Mouse (Mus musculus): ENCODE measurements around the gene Cacng7. TPM values are rescaled to one million over a fixed set of nuclear protein-coding genes. Genes with fewer than 3 reads are reported as not detected.
A peak's percentile ranks its signal among the peaks of the same experiment; 100 is the strongest.

The Cacng7 gene
- polyA plus RNA-seq (2015; fragmentation: Nextera tagmentation; extraction: Ambion mirVana) = 0.12 and 0.13 TPM in 2 replicates

DNA sequence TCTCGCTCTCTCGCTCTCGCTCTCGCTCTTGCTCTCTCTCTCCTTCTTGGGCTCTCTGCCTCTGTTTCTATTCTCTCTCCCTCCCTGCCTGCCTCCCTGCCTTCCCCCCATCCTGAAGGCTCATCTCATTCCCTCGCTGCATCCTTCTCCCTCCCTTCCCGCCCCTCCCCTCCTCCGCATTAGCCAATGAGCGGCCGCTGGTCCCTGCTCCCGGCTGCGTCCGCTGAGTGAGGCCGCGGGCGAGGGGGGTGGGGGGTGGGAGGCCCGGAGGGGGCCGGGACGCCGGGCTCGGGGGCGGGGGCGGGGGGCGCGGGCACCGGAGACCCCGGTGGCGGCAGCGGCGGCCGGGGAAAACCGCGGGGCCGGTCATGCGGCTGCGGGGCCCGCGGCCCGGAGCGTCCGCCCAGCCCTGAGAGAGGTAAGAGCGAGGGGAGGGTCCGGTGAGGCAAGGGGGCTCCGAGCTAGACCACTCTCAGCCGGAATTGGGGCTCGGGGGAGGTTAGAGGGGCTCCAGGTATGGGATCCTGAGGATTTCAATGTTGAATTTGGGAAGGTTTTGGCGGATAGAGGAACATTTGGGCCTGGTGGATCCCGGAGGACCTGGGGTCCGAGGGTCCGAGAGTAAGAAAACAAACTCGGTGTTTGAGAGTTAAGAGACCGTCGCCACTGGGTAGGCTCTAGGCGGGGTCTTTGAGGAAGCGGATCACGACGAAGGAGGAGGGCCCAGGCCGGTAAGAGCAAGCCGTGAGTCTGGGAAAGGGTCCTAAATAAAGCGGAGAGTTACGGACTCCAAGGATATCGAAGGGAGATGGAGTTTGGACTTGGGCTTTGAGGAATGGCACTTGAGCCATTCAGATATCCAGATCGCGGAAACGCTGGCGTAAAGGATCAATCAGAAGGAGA is at the start of gene Cacng7:
Gene Cacng7, plus strand, starts transcription at position 337 of the 903 bp plus-strand sequence.
- Histone ChIP-seq H3K27me3 (ENCODE audit: insufficient read depth, low read length) (peaks cover 42% of the 10 kb centered on the region), H3K36me3 (replicated peaks; ENCODE audit: insufficient read depth, low read length) (no peaks in the 10 kb centered on the region), H3K9ac (replicated peaks) (no peak within 1 kb of the TSS), H3K4me1 (ENCODE audit: insufficient read depth) (peaks cover 6% of the 10 kb centered on the region), H3K27ac (ENCODE audit: low read depth) (no peak within 1 kb of the TSS), H3K4me2 (ENCODE audit: low read depth, low read length) (peak within 1 kb of the TSS; percentile 53), H3K4me3 (ENCODE audit: low read depth, low read length) (peak within 1 kb of the TSS; percentile 20), H3K9me3 (ENCODE audit: low read length) (no peaks in the 10 kb centered on the region)
- TF ChIP-seq EP300 (IDR thresholded peaks at IDR 0.05; ENCODE audit: low read depth) (no peak), CTCF (IDR thresholded peaks at IDR 0.05; ENCODE audit: low read depth) (no peak)
- ATAC-seq = no peak
- no peak for DNase-seq
- 5% methylated on average over 64 of the region's 65 CpGs for WGBS (ENCODE audit: insufficient replicate concordance)

DNA sequence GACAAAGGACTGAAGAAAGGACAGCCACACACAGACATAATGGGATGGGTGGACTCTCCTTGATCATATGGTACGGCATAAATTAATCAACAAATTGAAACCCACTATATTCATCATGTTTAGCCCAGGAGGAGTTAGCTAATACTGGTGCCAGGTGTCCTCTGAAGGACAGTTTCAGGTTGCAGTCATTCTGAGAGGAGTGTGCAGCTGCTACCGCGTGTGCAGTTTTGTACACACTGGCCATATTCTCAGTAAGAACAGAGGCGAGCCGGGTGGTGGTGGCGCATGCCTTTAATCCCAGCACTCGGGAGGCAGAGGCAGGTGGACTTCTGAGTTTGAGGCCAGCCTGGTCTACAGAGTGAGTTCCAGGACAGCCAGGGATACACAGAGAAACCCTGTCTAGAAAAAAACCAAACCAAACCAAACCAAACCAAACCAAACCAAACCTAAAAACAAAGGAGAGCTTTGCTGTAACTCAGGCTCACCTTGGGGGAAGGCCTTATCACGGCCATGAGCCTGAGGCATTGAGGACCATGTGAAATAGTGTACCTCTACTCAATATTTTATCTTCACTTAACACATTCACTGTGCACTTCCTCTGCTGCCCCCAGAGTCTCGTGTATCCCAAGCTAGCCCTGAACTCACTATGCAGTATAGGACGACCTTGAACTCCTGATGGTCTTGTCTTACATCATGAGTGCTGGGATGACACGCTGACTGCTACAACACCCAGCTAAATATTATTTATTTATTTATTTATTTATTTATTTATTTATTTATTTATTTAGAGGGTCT is 49.5 kb upstream of the Cacng7 start:
- Histone ChIP-seq H3K4me2 (ENCODE audit: low read depth, low read length) (no peak overlapping the region), H3K36me3 (replicated peaks; ENCODE audit: insufficient read depth, low read length) (no peaks in the 10 kb centered on the region), H3K4me3 (ENCODE audit: low read depth, low read length) (no peak overlapping the region), H3K27ac (ENCODE audit: low read depth) (no peak overlapping the region), H3K9ac (replicated peaks) (no peak overlapping the region), H3K27me3 (ENCODE audit: insufficient read depth, low read length) (no peaks in the 10 kb centered on the region), H3K4me1 (ENCODE audit: insufficient read depth) (peaks cover 4% of the 10 kb centered on the region; the same call in 1 of the 2 replicates), H3K9me3 (ENCODE audit: low read length) (no peaks in the 10 kb centered on the region)
- WGBS (ENCODE audit: insufficient replicate concordance) = 70% methylated on average over 11 of the region's 11 CpGs
- DNase-seq (no peak), ATAC-seq (no peak)
- TF ChIP-seq CTCF (IDR thresholded peaks at IDR 0.05; ENCODE audit: low read depth) = no peak
- TF ChIP-seq EP300 (IDR thresholded peaks at IDR 0.05; ENCODE audit: low read depth) = no peak

GRCm38 (mm10) chr7:3284604-3285003 is 48.2 kb upstream of the Cacng7 start:
- H3K27me3 ChIP-seq (ENCODE audit: insufficient read depth, low read length) = no peaks in the 10 kb centered on the region
- WGBS (ENCODE audit: insufficient replicate concordance) = 83% methylated on average over 10 of the region's 10 CpGs
- no peak for TF ChIP-seq EP300 (IDR thresholded peaks at IDR 0.05; ENCODE audit: low read depth)
- TF ChIP-seq CTCF (IDR thresholded peaks at IDR 0.05; ENCODE audit: low read depth) = no peak
- H3K27ac ChIP-seq (ENCODE audit: low read depth) = no peak overlapping the region
- ATAC-seq (no peak), DNase-seq (no peak)
- no peak overlapping the region for H3K4me2 ChIP-seq (ENCODE audit: low read depth, low read length)
- peaks cover 5% of the 10 kb centered on the region; the same call in 1 of the 2 replicates for H3K4me1 ChIP-seq (ENCODE audit: insufficient read depth)
- no peak overlapping the region for H3K9ac ChIP-seq (replicated peaks)
- no peak overlapping the region for H3K4me3 ChIP-seq (ENCODE audit: low read depth, low read length)
- H3K9me3 ChIP-seq (ENCODE audit: low read length) = no peaks in the 10 kb centered on the region
- no peaks in the 10 kb centered on the region for H3K36me3 ChIP-seq (replicated peaks; ENCODE audit: insufficient read depth, low read length)

- DNase-seq = no peak
- Histone ChIP-seq H3K9ac (replicated peaks) (no peak overlapping the region), H3K36me3 (replicated peaks; ENCODE audit: insufficient read depth, low read length) (no peaks in the 10 kb centered on the region), H3K4me1 (ENCODE audit: insufficient read depth) (peaks cover 12% of the 10 kb centered on the region), H3K4me3 (ENCODE audit: low read depth, low read length) (no peak overlapping the region), H3K27me3 (ENCODE audit: insufficient read depth, low read length) (no peaks in the 10 kb centered on the region), H3K27ac (ENCODE audit: low read depth) (peak overlapping the region; percentile 75), H3K4me2 (ENCODE audit: low read depth, low read length) (peak overlapping the region; percentile 51), H3K9me3 (ENCODE audit: low read length) (no peaks in the 10 kb centered on the region)
- ATAC-seq = no peak
- WGBS (ENCODE audit: insufficient replicate concordance) = 72% methylated on average over 5 of the region's 5 CpGs
- TF ChIP-seq CTCF (IDR thresholded peaks at IDR 0.05; ENCODE audit: low read depth) (no peak), EP300 (IDR thresholded peaks at IDR 0.05; ENCODE audit: low read depth) (no peak)
These were observed 46.7 kb upstream of the Cacng7 start for GRCm38 (mm10) chr7:3286036-3286435.

GRCm38 (mm10) chr7:3287186-3287585 is 45.6 kb upstream of the Cacng7 start:
- ATAC-seq (peak; percentile 66), DNase-seq (peak; percentile 53)
- H3K27me3 ChIP-seq (ENCODE audit: insufficient read depth, low read length) = no peaks in the 10 kb centered on the region
- H3K27ac ChIP-seq (ENCODE audit: low read depth) = peak overlapping the region; percentile 75
- WGBS (ENCODE audit: insufficient replicate concordance) = 64% methylated on average over 7 of the region's 7 CpGs
- peak overlapping the region; percentile 36; the same call in 1 of the 2 replicates for H3K9ac ChIP-seq (replicated peaks)
- no peaks in the 10 kb centered on the region for H3K36me3 ChIP-seq (replicated peaks; ENCODE audit: insufficient read depth, low read length)
- peak overlapping the region; percentile 51 for H3K4me2 ChIP-seq (ENCODE audit: low read depth, low read length)
- peak overlapping the region; percentile 21; the same call in 1 of the 2 replicates for H3K4me3 ChIP-seq (ENCODE audit: low read depth, low read length)
- H3K4me1 ChIP-seq (ENCODE audit: insufficient read depth) = peaks cover 16% of the 10 kb centered on the region
- TF ChIP-seq CTCF (IDR thresholded peaks at IDR 0.05; ENCODE audit: low read depth) (no peak), EP300 (IDR thresholded peaks at IDR 0.05; ENCODE audit: low read depth) (no peak)
- no peaks in the 10 kb centered on the region for H3K9me3 ChIP-seq (ENCODE audit: low read length)

All from liver, postnatal 0 days (tissue).